Mouse (Mus musculus) activated CD4-positive, CD25-positive, alpha-beta regulatory T cell, adult 4 months (primary cell): Measurements from ENCODE around the gene Commd2. TPM values are rescaled to one million over a fixed set of nuclear protein-coding genes. Genes with fewer than 3 reads are reported as not detected.

ENCODE experiments used
- ATAC-seq: one replicate; pipeline ENCODE4 v1.8.0; 2017
- polyA plus RNA-seq, 2 experiments: library from polyadenylated mRNA; unstranded; fragments of 100-300 nt; shearing (Covaris generic); gene quantifications; one replicate each; pipeline ENCODE4 v1.2.1; 2017

Commd2 gene
- 10 to 100 TPM; 74.9 to 82.5 TPM for polyA plus RNA-seq

DNA sequence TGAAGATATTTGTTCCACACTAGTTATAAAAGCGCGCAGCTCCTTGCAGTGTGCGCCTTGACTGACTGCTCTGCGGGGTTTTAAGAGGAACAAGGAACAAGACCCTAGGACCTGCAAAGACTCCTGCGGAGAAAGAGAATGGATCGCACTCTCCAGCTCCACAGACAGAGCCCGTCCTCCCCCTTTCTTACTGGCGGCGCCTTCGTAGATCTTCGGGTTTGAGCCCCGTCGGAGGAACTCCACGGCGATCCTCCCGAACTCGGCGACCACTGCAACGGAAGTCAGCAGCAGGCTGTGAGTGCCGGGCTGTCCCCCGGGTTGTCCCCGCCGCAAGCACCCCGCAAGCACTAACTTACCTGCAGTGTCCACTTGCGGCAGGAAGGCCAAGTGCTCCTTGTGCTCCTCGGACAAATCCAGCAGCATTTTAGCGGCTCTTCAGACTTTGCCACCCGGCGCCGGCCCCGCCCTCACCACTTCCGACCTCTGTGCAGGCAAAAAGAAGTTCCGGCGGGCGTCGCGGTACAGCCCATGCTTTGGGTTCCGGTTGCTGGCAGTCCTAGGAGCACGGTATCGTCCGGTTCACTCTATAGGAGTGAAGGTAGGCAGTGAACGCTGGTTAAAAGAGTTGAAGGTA lies at the start of gene Commd2:
Gene Commd2, minus strand, starts transcription at position 485 of the 634 bp plus-strand sequence.
- peak; percentile 98 for ATAC-seq

DNA sequence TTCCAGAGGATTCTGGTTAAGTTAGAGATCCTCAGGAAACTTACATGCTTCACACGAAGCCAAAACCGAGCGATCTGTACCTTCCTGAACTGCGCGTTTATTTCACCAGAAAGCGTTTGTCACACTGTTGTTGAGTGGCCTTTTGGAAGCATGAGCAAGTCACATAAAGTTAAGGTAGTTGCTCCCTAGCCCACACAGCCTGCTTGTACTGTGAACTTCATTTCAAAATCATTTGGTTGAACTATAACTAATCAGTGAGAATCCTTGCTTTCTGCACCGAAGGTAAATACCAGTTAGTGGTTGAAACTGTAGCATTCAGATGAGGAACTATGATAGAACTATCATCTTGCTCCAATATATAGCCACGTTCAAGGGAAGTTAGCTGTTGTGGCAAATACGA lies 45.3 kb upstream of the Commd2 start:
- no peak for ATAC-seq

DNA sequence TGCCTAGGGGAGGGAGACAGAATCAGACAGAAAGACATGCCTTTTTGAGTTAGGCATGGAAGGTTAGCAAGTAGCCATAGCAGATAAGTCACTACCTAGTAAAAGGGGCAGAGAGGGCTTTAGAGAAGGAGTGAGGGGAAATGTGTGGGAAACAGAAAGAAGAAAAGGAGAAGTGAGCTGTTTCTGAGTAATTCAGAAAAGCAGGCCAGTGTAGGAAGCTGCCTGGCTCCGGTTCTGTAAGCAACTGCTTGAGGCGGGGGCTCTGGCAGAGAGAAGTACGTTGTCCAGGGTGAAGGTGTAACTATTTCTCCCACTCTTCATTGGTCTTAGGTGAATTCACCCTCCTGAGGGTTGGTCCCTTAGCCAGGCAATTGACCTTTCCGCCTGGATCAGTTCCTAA lies 44.7 kb upstream of the Commd2 start:
- ATAC-seq: no peak

- ATAC-seq: no peak
Measured at GRCm38 (mm10) chr3:57692719-57693118, 41.2 kb upstream of the Commd2 start, which contains the start of gene Ankub1. Gene Ankub1, minus strand, starts transcription at chr3:57692799.

DNA sequence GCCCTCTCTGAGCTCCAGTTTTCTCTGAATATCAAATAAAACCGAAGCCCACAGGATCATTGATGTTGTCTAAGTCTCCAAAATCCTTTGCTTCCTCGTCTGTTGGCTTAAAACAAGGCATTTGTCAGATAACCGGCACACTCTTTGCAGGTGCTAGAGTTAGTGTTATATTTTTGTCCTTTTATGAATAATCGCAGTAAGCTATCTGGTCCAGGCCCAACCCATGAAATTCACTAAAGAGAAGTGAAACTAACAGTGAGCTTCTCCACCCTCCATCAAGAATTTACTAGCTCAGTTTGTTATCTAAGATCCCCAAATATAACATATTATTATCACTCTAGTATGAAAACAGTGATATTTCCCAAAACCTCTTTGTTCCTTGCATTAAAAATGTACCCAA lies 40.3 kb upstream of the Commd2 start:
- ATAC-seq: no peak

- no peak for ATAC-seq
Measured at GRCm38 (mm10) chr3:57677786-57678185, 26.3 kb upstream of the Commd2 start.

DNA sequence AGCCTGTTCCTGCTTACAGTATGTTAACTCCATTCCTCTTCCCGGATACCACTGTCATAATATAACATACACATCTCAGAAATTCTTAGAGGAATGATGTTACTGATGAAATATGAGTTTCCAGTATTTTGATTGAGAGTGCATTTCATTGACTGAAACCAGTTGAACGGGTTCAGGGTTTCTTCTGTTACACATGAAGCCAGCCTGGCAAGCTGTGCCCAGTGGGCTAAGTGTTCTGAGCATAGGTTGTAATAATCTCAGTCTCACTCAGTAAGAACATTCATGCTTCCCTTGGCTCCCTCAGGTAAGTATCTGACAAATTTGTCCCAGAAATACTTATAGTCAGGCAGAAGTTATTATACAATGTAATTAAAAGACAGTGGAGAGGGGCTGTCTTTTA lies 22.6 kb upstream of the Commd2 start:
- no peak for ATAC-seq

DNA sequence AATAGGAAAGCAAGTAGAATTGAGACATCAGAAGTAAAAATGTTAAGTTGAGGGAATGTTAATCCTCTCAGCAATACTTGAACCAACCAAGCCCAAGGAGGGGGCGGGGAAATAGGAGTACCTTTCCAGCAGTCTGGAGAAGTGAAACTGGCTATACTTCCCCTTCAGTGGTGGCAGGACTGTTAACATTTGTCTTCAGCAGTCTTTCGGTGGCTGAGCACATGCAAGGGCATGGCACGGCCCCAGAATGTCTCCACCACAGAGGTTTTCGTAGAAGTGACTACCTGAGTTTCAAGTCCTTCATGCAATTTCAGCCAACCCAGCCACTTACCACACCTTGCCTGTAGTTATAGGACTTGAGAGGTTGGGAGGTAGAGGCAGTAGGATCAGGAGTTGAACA lies 22.1 kb upstream of the Commd2 start:
- no peak for ATAC-seq

- peak; percentile 71 for ATAC-seq
Measured at GRCm38 (mm10) chr3:57667054-57667723, 15.7 kb upstream of the Commd2 start.

GRCm38 (mm10) chr3:57665880-57666279 lies 14.4 kb upstream of the Commd2 start:
- no peak for ATAC-seq

GRCm38 (mm10) chr3:57664682-57665081 lies 13.2 kb upstream of the Commd2 start:
- ATAC-seq: no peak

GRCm38 (mm10) chr3:57663731-57664130 lies 12.2 kb upstream of the Commd2 start:
- ATAC-seq: peak; percentile 66

- no peak for ATAC-seq
Measured at GRCm38 (mm10) chr3:57658608-57659007, 7.1 kb upstream of the Commd2 start.

DNA sequence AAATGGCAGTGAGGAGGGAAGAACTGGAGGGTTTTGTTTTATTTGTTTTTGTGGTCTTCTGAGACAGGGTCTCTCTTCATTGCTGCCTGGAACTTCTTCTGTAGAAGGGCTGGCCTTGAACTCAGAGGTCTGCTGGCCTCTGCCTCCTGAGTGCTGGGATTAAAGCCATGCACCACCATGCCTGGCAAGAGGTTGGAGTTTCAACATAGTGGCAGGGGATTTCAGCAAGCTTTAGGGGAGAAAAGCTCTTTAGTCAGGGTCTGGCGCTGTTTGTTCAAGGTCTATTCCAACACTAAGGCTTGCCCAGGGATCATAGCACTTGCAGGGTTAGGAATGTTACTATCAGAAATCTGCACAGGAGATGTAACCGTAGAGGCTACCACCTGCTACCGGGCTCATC lies 2.1 kb upstream of the Commd2 start:
- ATAC-seq: no peak

DNA sequence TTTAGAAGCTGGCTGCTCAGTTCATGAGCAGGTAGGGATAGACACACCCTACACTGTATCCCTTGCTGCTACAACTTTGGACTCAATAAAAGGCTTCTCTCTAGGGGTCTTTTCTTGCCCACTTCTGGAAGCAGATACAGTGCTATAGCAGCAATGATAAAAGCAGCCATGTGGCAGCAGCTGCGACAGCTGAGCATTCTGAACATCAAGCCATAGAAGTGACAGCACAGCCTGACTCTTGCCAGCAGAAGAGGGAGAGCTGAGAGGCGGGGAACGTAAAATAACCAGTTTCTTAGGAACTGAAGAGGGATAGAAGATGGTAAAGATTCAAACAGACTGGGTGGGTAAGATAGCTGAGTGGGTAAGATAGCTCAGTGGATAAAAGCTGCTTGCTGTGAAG lies 970 bp upstream of the Commd2 start:
- ATAC-seq: no peak

GRCm38 (mm10) chr3:57651865-57652259 lies 347 bp upstream of the Commd2 start:
- ATAC-seq: no peak

GRCm38 (mm10) chr3:57643191-57643590 lies 8.3 kb downstream of the Commd2 start:
- ATAC-seq: no peak

DNA sequence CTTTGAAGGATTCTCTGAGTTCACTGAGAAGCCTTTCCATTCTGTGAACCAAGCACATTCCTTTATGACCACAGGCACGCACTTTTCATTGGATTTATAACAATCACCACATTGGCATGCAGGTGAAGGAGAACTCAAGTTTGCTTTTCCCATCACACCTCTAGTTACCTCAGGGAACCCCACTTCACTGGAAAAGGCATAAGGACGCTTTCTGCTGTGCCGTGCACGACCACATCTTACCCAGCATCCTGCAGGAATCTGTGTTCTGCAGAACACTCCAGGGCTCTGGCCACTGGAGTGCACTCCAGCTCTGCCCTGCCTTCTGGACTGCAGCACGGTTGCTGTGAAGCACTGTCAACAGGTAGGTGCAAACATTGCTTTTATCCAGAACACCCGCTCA lies 13.9 kb downstream of the Commd2 start:
- ATAC-seq: no peak

DNA sequence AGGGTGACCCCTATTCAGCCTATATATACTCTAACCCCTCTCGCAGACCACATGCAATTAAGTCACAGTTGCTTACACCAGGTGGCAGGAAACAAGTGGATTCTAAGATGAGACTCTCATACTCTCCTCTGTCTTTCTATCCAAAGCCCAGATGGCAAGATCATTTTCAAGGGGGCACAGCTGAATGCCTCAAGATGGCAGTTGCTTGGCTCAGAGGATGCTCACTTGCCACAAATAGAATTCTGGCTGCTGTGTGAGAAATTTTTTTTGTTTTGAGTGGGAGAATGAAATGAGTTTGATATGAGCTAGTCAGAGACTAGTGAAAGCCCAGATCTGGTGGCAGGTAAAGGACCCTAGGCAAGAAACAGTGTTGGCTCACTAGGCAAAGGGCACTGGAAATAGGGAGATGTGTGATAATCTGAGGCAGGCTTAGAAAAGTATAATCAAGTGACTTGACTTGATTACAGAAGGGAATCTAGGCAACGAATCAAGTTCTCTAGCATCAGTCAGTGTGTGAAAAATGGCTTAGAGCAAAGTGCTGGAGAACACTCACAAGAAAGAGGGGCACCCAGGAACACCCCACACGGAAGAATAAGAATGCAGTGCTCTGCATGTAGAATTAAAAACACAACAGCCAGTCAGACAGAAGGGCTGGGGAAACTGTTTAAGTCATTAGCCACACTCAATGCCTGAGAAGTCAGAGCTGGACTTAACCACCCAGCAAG lies 16.6 kb downstream of the Commd2 start:
- ATAC-seq: no peak

DNA sequence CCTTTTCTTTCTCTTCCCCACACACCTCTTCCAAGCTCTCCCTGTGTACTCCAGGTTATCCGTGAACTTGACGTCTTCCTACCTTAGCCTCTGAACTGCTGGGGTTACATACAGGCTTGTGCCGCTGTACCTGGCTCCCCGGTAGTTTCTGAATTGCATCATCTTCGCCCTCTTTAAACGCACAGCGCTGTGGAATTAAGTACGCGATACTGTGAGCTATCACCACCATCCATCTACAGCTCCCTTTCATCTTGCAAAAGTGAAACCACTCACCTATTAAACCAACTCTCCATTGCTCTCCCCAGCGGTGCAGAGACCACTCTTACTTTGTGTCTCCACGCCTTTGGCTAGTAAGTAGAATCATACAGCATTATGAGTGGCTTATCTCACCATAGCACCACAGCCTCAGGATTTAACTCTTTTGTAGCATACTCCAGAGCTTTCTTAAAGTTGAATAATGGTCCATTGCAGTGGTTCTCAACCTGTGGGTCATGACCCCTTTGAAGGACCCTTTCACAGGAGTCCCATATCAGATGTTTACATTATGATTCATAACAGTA lies 24.5 kb downstream of the Commd2 start:
- no peak for ATAC-seq

DNA sequence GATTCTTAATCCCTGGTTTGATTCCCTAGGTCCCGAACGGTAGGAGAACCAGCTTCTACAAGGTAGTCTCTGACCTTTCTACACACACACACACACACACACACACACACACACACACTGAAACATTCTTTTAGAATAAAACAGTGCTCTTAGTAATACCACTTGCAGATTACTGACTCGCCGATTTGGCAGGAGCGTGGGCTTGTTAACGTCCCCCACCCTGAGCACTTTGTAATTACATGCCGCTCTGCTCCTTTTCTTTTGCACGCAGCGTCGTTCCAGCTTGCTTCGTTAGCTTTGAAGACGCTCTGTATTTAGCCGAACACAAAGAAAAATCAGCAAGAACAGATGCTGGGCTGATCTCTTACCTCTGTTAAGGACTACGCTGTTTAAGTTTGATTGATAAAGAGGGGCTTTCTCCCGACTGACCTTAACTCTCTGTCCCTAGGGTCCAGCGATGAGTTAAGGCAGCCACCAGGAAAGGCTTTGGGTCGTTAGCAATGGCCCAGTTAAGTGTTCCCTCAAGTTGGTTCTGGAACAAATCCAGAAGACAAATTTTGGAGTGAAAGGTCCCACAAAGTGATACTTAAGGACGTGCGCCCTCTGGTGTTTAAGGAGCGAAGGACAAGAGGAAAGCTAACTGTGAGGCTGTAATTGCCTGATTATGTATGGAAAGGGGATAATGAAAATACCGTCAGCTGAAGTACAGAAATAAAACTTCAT lies 26.1 kb downstream of the Commd2 start:
- ATAC-seq: peak; percentile 57

DNA sequence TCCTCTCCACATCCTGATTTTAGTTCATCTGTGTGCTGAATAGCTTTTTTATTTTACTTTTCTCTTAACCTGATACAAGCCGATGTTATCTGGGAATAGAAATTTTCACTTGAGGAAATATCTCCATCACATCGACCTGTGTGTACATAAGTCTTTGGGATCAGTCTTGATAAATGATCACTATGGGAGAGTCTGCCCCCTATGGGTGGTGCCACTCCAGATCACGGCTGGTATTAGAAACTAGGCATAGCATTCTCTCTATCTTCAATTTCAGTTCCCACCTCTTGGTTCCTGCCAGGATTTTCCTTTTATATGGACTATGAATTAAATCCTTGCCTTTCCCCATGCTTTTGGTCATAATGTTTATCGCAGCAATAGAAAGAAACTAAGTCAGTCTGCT lies 31.8 kb downstream of the Commd2 start:
- no peak for ATAC-seq

- no peak for ATAC-seq
Measured at GRCm38 (mm10) chr3:57615652-57616051, 35.9 kb downstream of the Commd2 start.
